Mouse (Mus musculus): ENCODE data around the gene Fbn1.

- TF ChIP-seq CTCF (IDR thresholded peaks at IDR 0.05; ENCODE audit: low read depth) (no peak), EP300 (IDR thresholded peaks at IDR 0.05; ENCODE audit: low read depth) (no peak)
Measured at GRCm38 (mm10) chr2:125484910-125485309, 22.9 kb downstream of the Fbn1 start.
